Mouse (Mus musculus) kidney, adult 2 months (tissue): ENCODE results near the gene Prtn3.

Experiments used
- CTCF ChIP-seq: fragments of 200-500 bp; conservative IDR thresholded peaks from 2 replicates; pipeline ENCODE4 v1.5.1; 2011; ENCODE audit warnings: low read depth, mild to moderate bottlenecking, control low read depth, low read length, moderate library complexity, mixed read lengths; ENCODE audit not compliant: insufficient read depth, insufficient read length
- POLR2A ChIP-seq: fragments of 200-500 bp; IDR thresholded peaks from one replicate; pipeline ENCODE4 v1.6.1; 2011; ENCODE audit warnings: low read depth, low read length, control low read depth

DNA sequence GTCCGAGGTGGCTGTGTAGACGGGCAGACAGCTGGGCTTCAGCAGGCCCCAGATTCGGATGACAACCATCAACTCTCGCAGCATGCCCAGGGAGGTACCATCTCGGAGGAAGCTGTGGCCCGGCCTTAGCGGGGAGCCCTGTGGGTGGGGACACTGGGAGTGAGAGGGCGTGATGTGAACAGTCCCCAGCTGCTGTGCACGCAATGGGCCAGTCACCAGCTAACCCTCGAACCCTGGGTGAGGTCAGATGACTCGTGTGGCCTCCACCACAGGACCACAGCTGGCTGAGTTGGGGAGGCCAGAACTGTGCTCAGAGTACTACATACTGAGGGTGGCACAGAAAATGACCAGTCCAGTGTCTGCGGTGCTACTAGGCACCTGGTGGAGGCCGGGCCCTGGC, 22.5 kb downstream of the Prtn3 start:
- TF ChIP-seq CTCF = no peak
- TF ChIP-seq POLR2A = no peak
